Mouse (Mus musculus) C3H10T1/2 (cell line): ENCODE results near the gene Ehhadh. TPM values are rescaled to one million over a fixed set of nuclear protein-coding genes. Genes with fewer than 3 reads are reported as not detected.

ENCODE experiments used
- polyA plus RNA-seq, 2 experiments: library from polyadenylated mRNA; unstranded; fragments of >200 nt; fragmentation: generic; extraction: Trizol; gene quantifications; one replicate each; pipeline ENCODE4 v1.2.1; 2012; ENCODE audit warnings: missing spikeins in 2 of 2

Ehhadh gene
- under 1 TPM in 1 of 2 experiments, not detected in 1; 0.05 TPM for polyA plus RNA-seq

GRCm38 (mm10) chr16:21787516-21788353 is at the start of gene Ehhadh:
Gene Ehhadh (minus strand): TSS chr16:21787807.

GRCm38 (mm10) chr16:21793875-21794696 is 6.5 kb upstream of the Ehhadh start, which contains the start of gene Map3k13:
Gene Map3k13 (plus strand): TSS chr16:21794346.

Other genes starting within 250 kb of the Ehhadh start
- gene 2510009E07Rik, start 93.1 kb downstream of the Ehhadh start, polyA plus RNA-seq, result 1 to 10 TPM in 1 of 2 experiments, under 1 TPM in 1; 0.32 to 4.1 TPM
- gene Map3k13, start 6.5 kb upstream of the Ehhadh start, polyA plus RNA-seq, result under 1 TPM; 0.02 to 0.32 TPM
- 10 to 100 TPM; 11.5 to 17.5 TPM for gene Tmem41a, start 159.7 kb upstream of the Ehhadh start, polyA plus RNA-seq
- under 1 TPM; 0.05 to 0.08 TPM for gene Liph, start 207.9 kb upstream of the Ehhadh start, polyA plus RNA-seq
- 10 to 100 TPM in 1 of 2 experiments, 1 to 10 TPM in 1; 1.3 to 10.7 TPM for gene Senp2, start 221.7 kb upstream of the Ehhadh start, polyA plus RNA-seq